Mouse (Mus musculus): ENCODE measurements around the gene Gm49510. TPM values are rescaled to one million over a fixed set of nuclear protein-coding genes. Genes with fewer than 3 reads are reported as not detected.

The Gm49510 gene
- polyA plus RNA-seq, 1 experiment = 8.0 TPM

- Histone ChIP-seq H3K36me3 (replicated peaks; ENCODE audit: low read length) (no peaks in the 10 kb centered on the region), H3K9me3 (no peaks in the 10 kb centered on the region), H3K27me3 (replicated peaks) (peaks cover 54% of the 10 kb centered on the region), H3K4me1 (peaks cover 29% of the 10 kb centered on the region), H3K4me3 (replicated peaks) (peak overlapping the region; percentile 65)
- TF ChIP-seq GATA1 (IDR thresholded peaks at IDR 0.05; ENCODE audit: borderline replicate concordance, low read length) (no peak), FLI1 (IDR thresholded peaks at IDR 0.05; ENCODE audit: low read length) (no peak)
These were observed 35.6 kb upstream of the Gm49510 start for GRCm38 (mm10) chr15:78863852-78864253.

GRCm38 (mm10) chr15:78868398-78868797 is 31.1 kb upstream of the Gm49510 start:
- TF ChIP-seq FLI1 (IDR thresholded peaks at IDR 0.05; ENCODE audit: low read length) = no peak
- TF ChIP-seq GATA1 (IDR thresholded peaks at IDR 0.05; ENCODE audit: borderline replicate concordance, low read length) = no peak
- peaks cover 36% of the 10 kb centered on the region for H3K27me3 ChIP-seq (replicated peaks)

GRCm38 (mm10) chr15:78868826-78869233 is 30.6 kb upstream of the Gm49510 start:
- no peak overlapping the region for H3K4me3 ChIP-seq (replicated peaks)
- TF ChIP-seq FLI1 (IDR thresholded peaks at IDR 0.05; ENCODE audit: low read length) (no peak), GATA1 (IDR thresholded peaks at IDR 0.05; ENCODE audit: borderline replicate concordance, low read length) (no peak)
- H3K9me3 ChIP-seq = no peaks in the 10 kb centered on the region
- no peaks in the 10 kb centered on the region for H3K36me3 ChIP-seq (replicated peaks; ENCODE audit: low read length)
- peaks cover 23% of the 10 kb centered on the region for H3K4me1 ChIP-seq
- peaks cover 35% of the 10 kb centered on the region for H3K27me3 ChIP-seq (replicated peaks)

More at GRCm38 (mm10) chr15:78868398-78868797, 31.1 kb upstream of the Gm49510 start:
- no peaks in the 10 kb centered on the region for H3K36me3 ChIP-seq (replicated peaks; ENCODE audit: low read length)
- H3K9me3 ChIP-seq = no peaks in the 10 kb centered on the region
- H3K4me1 ChIP-seq = peaks cover 24% of the 10 kb centered on the region
- no peak overlapping the region for H3K4me3 ChIP-seq (replicated peaks)

GRCm38 (mm10) chr15:78869775-78870174 is 29.7 kb upstream of the Gm49510 start:
- Histone ChIP-seq H3K27me3 (replicated peaks) (peaks cover 28% of the 10 kb centered on the region), H3K36me3 (replicated peaks; ENCODE audit: low read length) (no peaks in the 10 kb centered on the region), H3K9me3 (no peaks in the 10 kb centered on the region), H3K4me3 (replicated peaks) (no peak overlapping the region), H3K4me1 (peaks cover 23% of the 10 kb centered on the region)
- no peak for TF ChIP-seq GATA1 (IDR thresholded peaks at IDR 0.05; ENCODE audit: borderline replicate concordance, low read length)

GRCm38 (mm10) chr15:78872021-78872608 is 27.4 kb upstream of the Gm49510 start:
- H3K4me1 ChIP-seq = peaks cover 40% of the 10 kb centered on the region
- H3K27me3 ChIP-seq (replicated peaks) = peaks cover 10% of the 10 kb centered on the region
- TF ChIP-seq GATA1 (IDR thresholded peaks at IDR 0.05; ENCODE audit: borderline replicate concordance, low read length) (no peak), FLI1 (IDR thresholded peaks at IDR 0.05; ENCODE audit: low read length) (no peak)
- H3K9me3 ChIP-seq = no peaks in the 10 kb centered on the region
- no peaks in the 10 kb centered on the region for H3K36me3 ChIP-seq (replicated peaks; ENCODE audit: low read length)
- no peak overlapping the region for H3K4me3 ChIP-seq (replicated peaks)

GRCm38 (mm10) chr15:78873803-78874435 is 25.5 kb upstream of the Gm49510 start:
- peaks cover 7% of the 10 kb centered on the region for H3K27me3 ChIP-seq (replicated peaks)
- H3K4me3 ChIP-seq (replicated peaks) = no peak overlapping the region
- H3K9me3 ChIP-seq = no peaks in the 10 kb centered on the region
- H3K36me3 ChIP-seq (replicated peaks; ENCODE audit: low read length) = no peaks in the 10 kb centered on the region
- H3K4me1 ChIP-seq = peaks cover 43% of the 10 kb centered on the region
- TF ChIP-seq GATA1 (IDR thresholded peaks at IDR 0.05; ENCODE audit: borderline replicate concordance, low read length) (no peak), FLI1 (IDR thresholded peaks at IDR 0.05; ENCODE audit: low read length) (no peak)

GRCm38 (mm10) chr15:78874989-78875388 is 24.5 kb upstream of the Gm49510 start:
- peaks cover 53% of the 10 kb centered on the region for H3K4me1 ChIP-seq
- peaks cover 5% of the 10 kb centered on the region for H3K36me3 ChIP-seq (replicated peaks; ENCODE audit: low read length)
- peaks cover 7% of the 10 kb centered on the region for H3K27me3 ChIP-seq (replicated peaks)
- no peak overlapping the region for H3K4me3 ChIP-seq (replicated peaks)
- TF ChIP-seq GATA1 (IDR thresholded peaks at IDR 0.05; ENCODE audit: borderline replicate concordance, low read length) (no peak), FLI1 (IDR thresholded peaks at IDR 0.05; ENCODE audit: low read length) (no peak)
- H3K9me3 ChIP-seq = no peaks in the 10 kb centered on the region

GRCm38 (mm10) chr15:78875537-78875936 is 23.9 kb upstream of the Gm49510 start:
- Histone ChIP-seq H3K4me1 (peaks cover 58% of the 10 kb centered on the region), H3K4me3 (replicated peaks) (no peak overlapping the region), H3K27me3 (replicated peaks) (peaks cover 7% of the 10 kb centered on the region), H3K9me3 (no peaks in the 10 kb centered on the region), H3K36me3 (replicated peaks; ENCODE audit: low read length) (peaks cover 10% of the 10 kb centered on the region)
- TF ChIP-seq FLI1 (IDR thresholded peaks at IDR 0.05; ENCODE audit: low read length) (no peak), GATA1 (IDR thresholded peaks at IDR 0.05; ENCODE audit: borderline replicate concordance, low read length) (no peak)

- Histone ChIP-seq H3K4me1 (peaks cover 66% of the 10 kb centered on the region), H3K27me3 (replicated peaks) (peaks cover 7% of the 10 kb centered on the region), H3K4me3 (replicated peaks) (peak overlapping the region; percentile 94), H3K9me3 (no peaks in the 10 kb centered on the region), H3K36me3 (replicated peaks; ENCODE audit: low read length) (peaks cover 18% of the 10 kb centered on the region)
- TF ChIP-seq GATA1 (IDR thresholded peaks at IDR 0.05; ENCODE audit: borderline replicate concordance, low read length) (no peak), FLI1 (IDR thresholded peaks at IDR 0.05; ENCODE audit: low read length) (no peak)
These were observed 23.2 kb upstream of the Gm49510 start for GRCm38 (mm10) chr15:78876258-78876696.
